Mouse (Mus musculus): Measurements from ENCODE around the gene Mcat. TPM values are rescaled to one million over a fixed set of nuclear protein-coding genes. Genes with fewer than 3 reads are reported as not detected.
A peak's percentile ranks its signal among the peaks of the same experiment; 100 is the strongest.

Gene Mcat
- total RNA-seq (2021), result 10 to 100 TPM; 32.9 to 33.0 TPM
- long read RNA-seq, experiment 1, transcript Mcat-201 (4 exons, 1,917 nt), result major isoform, 63 of 67 reads
- long read RNA-seq, experiment 1, partial matches to known transcripts, result 0 of 67 reads
- long read RNA-seq, experiment 1, other reads (novel, unspliced or antisense), result 3 of 67 reads
- long read RNA-seq, experiment 2, transcript Mcat-201 (4 exons, 1,917 nt), result major isoform, 78 of 93 reads
- long read RNA-seq, experiment 2, partial matches to known transcripts, result 1 of 93 reads
- long read RNA-seq, experiment 2, other reads (novel, unspliced or antisense), result 11 of 93 reads

GRCm38 (mm10) chr15:83563327-83563856 lies at the start of gene Mcat, which contains the start of gene Tspo:
Gene Mcat, minus strand, starts transcription at chr15:83563787.
Gene Tspo, plus strand, starts transcription at chr15:83563592.
- intact Hi-C loops (cut with DNase I), result loop anchor here (2.0 kb wide), 1 partner anchor 35 kb away; no protein-coding TSS in a partner anchor
- DNase-seq, result peak; percentile 67 to 70

- peak; percentile 73 to 85 for DNase-seq
- intact Hi-C loops (cut with DNase I), result no loop called here
Observed at GRCm38 (mm10) chr15:83607115-83607802, 43.7 kb upstream of the Mcat start.

- no peak for DNase-seq
- intact Hi-C loops (cut with DNase I), result no loop called here
Observed at GRCm38 (mm10) chr15:83606700-83607099, 43.1 kb upstream of the Mcat start.

GRCm38 (mm10) chr15:83606216-83606615 lies 42.6 kb upstream of the Mcat start:
- intact Hi-C loops (cut with DNase I), result no loop called here
- DNase-seq, result no peak

GRCm38 (mm10) chr15:83603426-83603825 lies 39.8 kb upstream of the Mcat start:
- intact Hi-C loops (cut with DNase I), result loop anchor here (5.0 kb wide), 1 partner anchor 36 kb away; no protein-coding TSS in a partner anchor

GRCm38 (mm10) chr15:83603046-83603396 lies 39.4 kb upstream of the Mcat start:
- DNase-seq, result no peak
- intact Hi-C loops (cut with DNase I), result loop anchor here (5.0 kb wide), 1 partner anchor 36 kb away; no protein-coding TSS in a partner anchor

More at GRCm38 (mm10) chr15:83603426-83603825, 39.8 kb upstream of the Mcat start:
- DNase-seq, result no peak

- intact Hi-C loops (cut with DNase I), result loop anchor here (5.0 kb wide), 1 partner anchor 35 kb away; no protein-coding TSS in a partner anchor
- peak; percentile 23 to 34 for DNase-seq
Observed at GRCm38 (mm10) chr15:83602372-83603045, 38.9 kb upstream of the Mcat start.

GRCm38 (mm10) chr15:83601185-83601584 lies 37.6 kb upstream of the Mcat start:
- no peak for DNase-seq
- intact Hi-C loops (cut with DNase I), result loop anchor here (5.0 kb wide), 1 partner anchor 34 kb away; no protein-coding TSS in a partner anchor

GRCm38 (mm10) chr15:83596833-83597232 lies 33.2 kb upstream of the Mcat start:
- intact Hi-C loops (cut with DNase I), result no loop called here

GRCm38 (mm10) chr15:83595364-83595711 lies 31.8 kb upstream of the Mcat start:
- DNase-seq, result no peak
- intact Hi-C loops (cut with DNase I), result no loop called here

More at GRCm38 (mm10) chr15:83596833-83597232, 33.2 kb upstream of the Mcat start:
- DNase-seq, result no peak

- intact Hi-C loops (cut with DNase I), result no loop called here
Observed at GRCm38 (mm10) chr15:83594513-83595363, 31.2 kb upstream of the Mcat start, which contains the start of gene Ttll12. Gene Ttll12, minus strand, starts transcription at chr15:83595157.

GRCm38 (mm10) chr15:83593702-83594512 lies 30.3 kb upstream of the Mcat start:
- DNase-seq, result no peak
- intact Hi-C loops (cut with DNase I), result no loop called here

More at GRCm38 (mm10) chr15:83594513-83595363, 31.2 kb upstream of the Mcat start, which contains the start of gene Ttll12:
- peak; percentile 95 for DNase-seq

GRCm38 (mm10) chr15:83593189-83593585 lies 29.6 kb upstream of the Mcat start:
- intact Hi-C loops (cut with DNase I), result no loop called here
- no peak for DNase-seq

GRCm38 (mm10) chr15:83592260-83593188 lies 28.9 kb upstream of the Mcat start:
- intact Hi-C loops (cut with DNase I), result no loop called here
- DNase-seq, result no peak

GRCm38 (mm10) chr15:83591758-83592157 lies 28.2 kb upstream of the Mcat start:
- DNase-seq, result no peak
- intact Hi-C loops (cut with DNase I), result no loop called here

- no peak for DNase-seq
- intact Hi-C loops (cut with DNase I), result no loop called here
Observed at GRCm38 (mm10) chr15:83590841-83591240, 27.3 kb upstream of the Mcat start.

GRCm38 (mm10) chr15:83584741-83585220 lies 21.2 kb upstream of the Mcat start:
- DNase-seq, result no peak
- intact Hi-C loops (cut with DNase I), result no loop called here
